Mouse (Mus musculus): Measurements from ENCODE around the gene Cdkn2b. TPM values are rescaled to one million over a fixed set of nuclear protein-coding genes. Genes with fewer than 3 reads are reported as not detected.

The Cdkn2b gene
- not detected for total RNA-seq (2023)

GRCm38 (mm10) chr4:89310491-89311254 lies at the start of gene Cdkn2b:
Gene Cdkn2b (minus strand): TSS chr4:89311039.

GRCm38 (mm10) chr4:89294486-89295440 lies 16.1 kb downstream of the Cdkn2b start, which contains the start of gene Cdkn2a:
Gene Cdkn2a (minus strand): TSS chr4:89294653.

Other genes starting within 250 kb of the Cdkn2b start
- 39.2 TPM for gene Mtap, start 173.9 kb downstream of the Cdkn2b start, total RNA-seq (2023)
- not detected for gene Cdkn2a, start 16.4 kb downstream of the Cdkn2b start, total RNA-seq (2023)